In the genomic region with DNA sequence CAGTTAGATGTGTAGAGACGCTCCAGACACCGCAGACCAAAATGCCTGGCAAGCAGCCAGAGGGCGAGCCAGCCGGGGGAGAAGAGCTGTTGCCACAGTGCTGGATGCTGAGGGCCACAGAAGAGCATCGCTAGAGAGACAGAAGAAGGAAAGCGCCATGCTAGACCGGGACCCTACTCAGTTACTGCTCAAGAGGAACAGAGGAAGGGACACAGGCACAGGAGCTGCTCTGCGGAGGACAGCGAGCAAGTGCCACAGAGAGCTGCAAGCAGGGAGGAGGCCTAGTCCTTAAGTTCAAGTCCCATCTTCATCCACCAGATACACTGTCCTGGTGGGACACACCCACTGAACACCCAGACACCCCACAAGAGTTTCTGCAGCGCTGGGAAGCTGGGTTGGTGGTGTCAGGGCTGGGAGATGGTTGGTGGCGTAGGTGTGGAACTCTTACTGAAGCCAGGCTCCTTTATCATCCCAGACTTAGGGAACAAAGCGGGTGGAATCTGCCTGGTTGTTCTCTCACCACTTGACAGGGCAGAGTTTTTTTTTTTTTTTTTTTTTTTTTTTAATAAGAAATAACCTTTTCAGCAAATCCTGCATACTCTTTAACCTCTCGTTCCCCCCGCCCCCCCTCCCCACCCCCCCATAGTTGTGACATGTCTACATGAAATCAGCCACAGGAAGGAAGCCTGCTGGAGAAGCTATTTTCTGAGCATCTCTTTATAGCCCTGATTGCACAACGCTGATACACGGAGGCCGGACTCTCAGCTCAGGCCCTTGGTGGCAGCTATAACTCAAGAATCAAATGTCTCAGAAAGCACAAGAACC, we compare ENCODE assay signal across 9 mouse cellular contexts. TPM values are rescaled to one million over a fixed set of nuclear protein-coding genes. Genes with fewer than 3 reads are reported as not detected.
DNase-seq lines count a peak whose midpoint lies in the region; ATAC-seq and TF ChIP-seq lines count a peak whose summit lies in the region.
"Had no signal": no experiment of that assay in that cellular context is flagged by ENCODE, and none has a peak within 500 bp of the region (broad histone marks: within the 10 kb centered on the region; RNA-seq: fewer than 3 reads in every experiment).

No protein-coding gene starts in this region.

- H3K9ac ChIP-seq in forebrain, embryonic 13.5 days = no peak overlapping the region
- H3K9ac ChIP-seq: limb, embryonic 15.5 days had no signal

- no peak overlapping the region for H3K4me2 ChIP-seq in forebrain, embryonic 13.5 days
- H3K4me2 ChIP-seq: limb, embryonic 15.5 days had no signal

- no peaks in the 10 kb centered on the region for H3K27me3 ChIP-seq in forebrain, embryonic 13.5 days
- H3K27me3 ChIP-seq: limb, embryonic 15.5 days had no signal

- H3K9me3 ChIP-seq in forebrain, embryonic 13.5 days (replicated peaks) = no peaks in the 10 kb centered on the region
- H3K9me3 ChIP-seq: limb, embryonic 15.5 days had no signal

- no peak for TF ChIP-seq CTCF in brain, embryonic 14.5 days (IDR thresholded peaks at IDR 0.05; ENCODE audit: borderline replicate concordance, extremely low read depth, insufficient read depth, insufficient read length)

- 81% methylated on average over 17 of the region's 17 CpGs for WGBS in forebrain, embryonic 13.5 days

- DNase-seq in CD4-positive, CD25-positive, alpha-beta regulatory T cell, adult 2 months (ENCODE audit: low read depth, low spot score) = peak; percentile 75
- DNase-seq in layer of hippocampus, adult 9-11 months = peak; percentile 79
- DNase-seq in layer of hippocampus, adult 9-10 months (ENCODE audit: low spot score) = no peak
- peak; percentile 37 for DNase-seq in brain, embryonic 14.5 days (ENCODE audit: low read depth)
- peak; percentile 46 to 70 for DNase-seq in kidney, postnatal 36 days
- peak; percentile 72 to 79 for DNase-seq in thymus, adult 18-20 months

- TF ChIP-seq POLR2A in brain, embryonic 14.5 days (IDR thresholded peaks at IDR 0.05; ENCODE audit: borderline replicate concordance, extremely low read depth, insufficient read depth, insufficient read length, poor library complexity, severe bottlenecking) = no peak

- H3K36me3 ChIP-seq in forebrain, embryonic 13.5 days (ENCODE audit: poor library complexity, severe bottlenecking) = no peaks in the 10 kb centered on the region
- H3K36me3 ChIP-seq: limb, embryonic 15.5 days had no signal

- peaks cover 4% of the 10 kb centered on the region; the same call in 1 of the 2 replicates for H3K4me1 ChIP-seq in forebrain, embryonic 13.5 days

- H3K4me3 ChIP-seq in forebrain, embryonic 13.5 days = no peak overlapping the region
- H3K4me3 ChIP-seq: limb, embryonic 15.5 days had no signal

- ATAC-seq in CD4-positive, CD25-positive, alpha-beta regulatory T cell, adult 4 months = no peak
- no peak for ATAC-seq in forebrain, embryonic 13.5 days

- no peak overlapping the region for H3K27ac ChIP-seq in forebrain, embryonic 13.5 days
- H3K27ac ChIP-seq: limb, embryonic 15.5 days had no signal

RNA-seq across cellular contexts. Expression of a gene that starts 29.0 kb away (rescaled TPM):
- polyA plus RNA-seq in CD4-positive, CD25-positive, alpha-beta regulatory T cell, adult 4 months (2017; shearing (Covaris generic)) = 10 to 100 TPM; 32.0 to 41.1 TPM
- polyA plus RNA-seq in brain, embryonic 14.5 days (2012; rRNA removed) = 79.7 and 127 TPM in 2 replicates
- polyA plus RNA-seq in forebrain, embryonic 13.5 days (2015; fragmentation: Nextera tagmentation; extraction: Ambion mirVana) = 221 and 234 TPM in 2 replicates

RNA-seq across cellular contexts. Expression of a gene that starts 29.3 kb away (rescaled TPM):
- 1,000 to 10,000 TPM; 1,023 to 1,039 TPM for polyA plus RNA-seq in CD4-positive, CD25-positive, alpha-beta regulatory T cell, adult 4 months (2017; shearing (Covaris generic))
- 976 and 987 TPM in 2 replicates for polyA plus RNA-seq in brain, embryonic 14.5 days (2012; rRNA removed)
- 996 and 1,069 TPM in 2 replicates for polyA plus RNA-seq in forebrain, embryonic 13.5 days (2015; fragmentation: Nextera tagmentation; extraction: Ambion mirVana)

RNA-seq across cellular contexts. Expression of a gene that starts 29.5 kb away (rescaled TPM):
- polyA plus RNA-seq in CD4-positive, CD25-positive, alpha-beta regulatory T cell, adult 4 months (2017; shearing (Covaris generic)) = not detected
- 3.1 and 3.3 TPM in 2 replicates for polyA plus RNA-seq in brain, embryonic 14.5 days (2012; rRNA removed)
- 3.9 and 4.4 TPM in 2 replicates for polyA plus RNA-seq in forebrain, embryonic 13.5 days (2015; fragmentation: Nextera tagmentation; extraction: Ambion mirVana)

RNA-seq across cellular contexts. Expression of a gene that starts 38.8 kb away (rescaled TPM):
- 10 to 100 TPM; 12.3 to 22.7 TPM for polyA plus RNA-seq in CD4-positive, CD25-positive, alpha-beta regulatory T cell, adult 4 months (2017; shearing (Covaris generic))
- polyA plus RNA-seq in brain, embryonic 14.5 days (2012; rRNA removed) = 1.4 and 1.7 TPM in 2 replicates
- polyA plus RNA-seq in forebrain, embryonic 13.5 days (2015; fragmentation: Nextera tagmentation; extraction: Ambion mirVana) = 2.7 TPM in 2 replicates

RNA-seq across cellular contexts. Expression of a gene that starts 49.9 kb away (rescaled TPM):
- under 1 TPM in 1 of 2 experiments, not detected in 1; 0.39 TPM for polyA plus RNA-seq in CD4-positive, CD25-positive, alpha-beta regulatory T cell, adult 4 months (2017; shearing (Covaris generic))
- 6.0 and 7.4 TPM in 2 replicates for polyA plus RNA-seq in brain, embryonic 14.5 days (2012; rRNA removed)
- 3.7 and 4.5 TPM in 2 replicates for polyA plus RNA-seq in forebrain, embryonic 13.5 days (2015; fragmentation: Nextera tagmentation; extraction: Ambion mirVana)
